Mouse (Mus musculus): ENCODE measurements around the gene Foxo1. TPM values are rescaled to one million over a fixed set of nuclear protein-coding genes. Genes with fewer than 3 reads are reported as not detected.

Foxo1 gene
- polyA plus RNA-seq, 1 experiment from 2014 or later: 6.8 TPM

DNA sequence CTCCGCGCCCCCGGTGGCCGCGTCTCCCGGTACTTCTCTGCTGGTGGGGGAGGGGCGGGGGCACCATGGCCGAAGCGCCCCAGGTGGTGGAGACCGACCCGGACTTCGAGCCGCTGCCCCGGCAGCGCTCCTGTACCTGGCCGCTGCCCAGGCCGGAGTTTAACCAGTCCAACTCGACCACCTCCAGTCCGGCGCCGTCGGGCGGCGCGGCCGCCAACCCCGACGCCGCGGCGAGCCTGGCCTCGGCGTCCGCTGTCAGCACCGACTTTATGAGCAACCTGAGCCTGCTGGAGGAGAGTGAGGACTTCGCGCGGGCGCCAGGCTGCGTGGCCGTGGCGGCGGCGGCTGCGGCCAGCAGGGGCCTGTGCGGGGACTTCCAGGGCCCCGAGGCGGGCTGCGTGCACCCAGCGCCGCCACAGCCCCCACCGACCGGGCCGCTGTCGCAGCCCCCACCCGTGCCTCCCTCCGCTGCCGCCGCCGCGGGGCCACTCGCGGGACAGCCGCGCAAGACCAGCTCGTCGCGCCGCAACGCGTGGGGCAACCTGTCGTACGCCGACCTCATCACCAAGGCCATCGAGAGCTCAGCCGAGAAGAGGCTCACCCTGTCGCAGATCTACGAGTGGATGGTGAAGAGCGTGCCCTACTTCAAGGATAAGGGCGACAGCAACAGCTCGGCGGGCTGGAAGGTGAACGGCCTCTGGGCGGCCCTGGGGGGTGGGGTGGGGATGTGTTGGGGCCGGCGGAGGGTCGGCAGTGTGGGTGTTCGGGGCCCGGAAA, 789 bp downstream of the Foxo1 start:
- H3K4me3 ChIP-seq (replicated peaks): peak overlapping the region; percentile 84
- ATAC-seq (ENCODE audit: insufficient number of reproducible peaks, insufficient read depth, low FRiP score, low TSS enrichment, low read depth): peak; percentile 34; the same call in 1 of the 2 replicates
- WGBS: under 1% methylated on average over 86 of the region's 89 CpGs

DNA sequence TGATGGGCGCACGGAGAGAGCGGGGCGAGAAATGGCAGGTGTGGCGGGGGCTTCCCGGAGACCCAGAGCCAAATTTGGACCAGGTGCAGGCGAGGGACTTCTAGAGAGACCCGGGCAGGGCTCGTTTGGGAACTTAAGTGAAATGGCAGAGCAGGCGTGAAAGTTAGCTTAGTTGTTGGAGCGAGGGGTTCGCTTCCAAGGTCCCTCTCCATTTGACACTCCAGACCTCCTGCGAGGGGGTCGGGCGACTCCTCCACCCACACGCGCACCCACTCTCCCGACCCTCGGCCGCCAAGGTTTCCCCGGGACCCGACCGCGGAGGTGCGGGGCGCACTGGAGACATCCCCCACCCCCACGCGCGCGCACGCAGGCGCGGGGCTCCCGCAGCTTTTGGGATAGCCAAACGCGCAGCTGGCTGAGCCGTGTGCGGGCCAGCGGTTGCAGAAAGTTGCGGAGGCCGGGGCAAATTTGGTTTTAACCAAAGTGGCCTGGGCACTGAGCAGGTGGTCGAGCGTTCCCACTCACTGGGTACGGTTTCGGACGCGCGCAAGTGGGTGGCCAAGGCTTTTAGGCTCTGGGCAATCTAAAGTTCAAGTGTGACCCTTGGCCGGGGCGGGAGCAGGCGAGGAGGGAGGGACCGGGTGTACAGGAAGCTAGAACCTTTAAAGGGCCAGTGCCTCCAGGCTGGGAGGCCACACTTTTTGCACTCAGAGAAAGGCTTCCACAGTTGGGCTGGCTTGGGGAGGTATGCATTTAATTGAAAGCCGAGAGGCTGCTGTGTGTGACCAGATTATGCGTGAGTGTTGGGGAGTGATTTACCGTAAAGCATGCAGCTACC, 1.6 kb downstream of the Foxo1 start:
- Histone ChIP-seq H3K9me3 (no peaks in the 10 kb centered on the region), H3K9ac (replicated peaks) (peak overlapping the region; percentile 84), H3K27me3 (peaks cover 23% of the 10 kb centered on the region), H3K36me3 (no peaks in the 10 kb centered on the region), H3K4me3 (replicated peaks) (peak overlapping the region; percentile 84), H3K4me2 (peak overlapping the region; percentile 99), H3K4me1 (replicated peaks) (peaks cover 29% of the 10 kb centered on the region), H3K27ac (peak overlapping the region; percentile 92)
- 0 out of 2 replicates have a peak, but pooled peaks have one; percentile 12 for ATAC-seq (ENCODE audit: insufficient number of reproducible peaks, insufficient read depth, low FRiP score, low TSS enrichment, low read depth)
- WGBS: under 1% methylated on average over 55 of the region's 55 CpGs

More for the DNA sequence above, 789 bp downstream of the Foxo1 start:
- Histone ChIP-seq H3K36me3 (no peaks in the 10 kb centered on the region), H3K9me3 (no peaks in the 10 kb centered on the region), H3K27ac (peak overlapping the region; percentile 92), H3K4me2 (peak overlapping the region; percentile 99), H3K9ac (replicated peaks) (peak overlapping the region; percentile 84), H3K27me3 (peaks cover 23% of the 10 kb centered on the region), H3K4me1 (replicated peaks) (peaks cover 31% of the 10 kb centered on the region)

DNA sequence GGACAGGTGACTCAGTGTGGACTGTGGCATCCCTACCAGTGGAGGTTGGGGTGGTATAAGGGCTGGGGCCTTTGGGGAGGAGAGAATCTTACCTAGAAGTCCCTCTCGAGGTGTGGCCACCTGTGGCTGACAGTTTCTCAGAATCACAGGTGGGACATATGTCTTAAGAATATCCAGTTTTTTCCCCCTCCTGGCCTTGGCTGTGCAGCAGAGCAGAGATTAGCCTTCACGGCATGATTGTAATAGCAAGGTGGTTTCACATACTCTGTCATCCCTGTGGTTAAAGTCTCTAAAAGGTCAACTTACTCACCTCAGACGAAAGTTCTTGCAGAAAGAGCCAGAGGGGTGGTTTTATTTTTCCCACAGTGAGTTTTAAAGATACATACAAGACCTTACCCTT, 2.4 kb downstream of the Foxo1 start:
- 13% methylated on average over 3 of the region's 3 CpGs for WGBS
- peak overlapping the region; percentile 84; the same call in 1 of the 2 replicates for H3K9ac ChIP-seq (replicated peaks)
- H3K4me1 ChIP-seq (replicated peaks): peaks cover 29% of the 10 kb centered on the region
- H3K4me3 ChIP-seq (replicated peaks): peak overlapping the region; percentile 84
- H3K9me3 ChIP-seq: no peaks in the 10 kb centered on the region
- peaks cover 21% of the 10 kb centered on the region for H3K27me3 ChIP-seq
- no peak for ATAC-seq (ENCODE audit: insufficient number of reproducible peaks, insufficient read depth, low FRiP score, low TSS enrichment, low read depth)
- no peak overlapping the region for H3K27ac ChIP-seq
- H3K4me2 ChIP-seq: peak overlapping the region; percentile 99
- H3K36me3 ChIP-seq: no peaks in the 10 kb centered on the region

GRCm38 (mm10) chr3:52271376-52271775, 3.2 kb downstream of the Foxo1 start:
- H3K36me3 ChIP-seq: no peaks in the 10 kb centered on the region
- H3K27ac ChIP-seq: no peak overlapping the region
- H3K9me3 ChIP-seq: no peaks in the 10 kb centered on the region
- peak overlapping the region; percentile 99; the same call in 1 of the 2 replicates for H3K4me2 ChIP-seq
- H3K4me3 ChIP-seq (replicated peaks): no peak overlapping the region
- WGBS: 64% methylated on average over 5 of the region's 5 CpGs
- H3K27me3 ChIP-seq: peaks cover 12% of the 10 kb centered on the region
- H3K4me1 ChIP-seq (replicated peaks): peaks cover 29% of the 10 kb centered on the region
- no peak for ATAC-seq (ENCODE audit: insufficient number of reproducible peaks, insufficient read depth, low FRiP score, low TSS enrichment, low read depth)
- no peak overlapping the region for H3K9ac ChIP-seq (replicated peaks)

- H3K4me2 ChIP-seq: no peak overlapping the region
- 69% methylated on average over 8 of the region's 8 CpGs for WGBS
- no peak for ATAC-seq (ENCODE audit: insufficient number of reproducible peaks, insufficient read depth, low FRiP score, low TSS enrichment, low read depth)
- H3K27ac ChIP-seq: no peak overlapping the region
- peaks cover 24% of the 10 kb centered on the region for H3K4me1 ChIP-seq (replicated peaks)
- H3K27me3 ChIP-seq: peaks cover 2% of the 10 kb centered on the region; the same call in 1 of the 2 replicates
- H3K9ac ChIP-seq (replicated peaks): no peak overlapping the region
- no peaks in the 10 kb centered on the region for H3K9me3 ChIP-seq
- H3K36me3 ChIP-seq: no peaks in the 10 kb centered on the region
- H3K4me3 ChIP-seq (replicated peaks): no peak overlapping the region
These were observed 4.3 kb downstream of the Foxo1 start for GRCm38 (mm10) chr3:52272376-52272865.

DNA sequence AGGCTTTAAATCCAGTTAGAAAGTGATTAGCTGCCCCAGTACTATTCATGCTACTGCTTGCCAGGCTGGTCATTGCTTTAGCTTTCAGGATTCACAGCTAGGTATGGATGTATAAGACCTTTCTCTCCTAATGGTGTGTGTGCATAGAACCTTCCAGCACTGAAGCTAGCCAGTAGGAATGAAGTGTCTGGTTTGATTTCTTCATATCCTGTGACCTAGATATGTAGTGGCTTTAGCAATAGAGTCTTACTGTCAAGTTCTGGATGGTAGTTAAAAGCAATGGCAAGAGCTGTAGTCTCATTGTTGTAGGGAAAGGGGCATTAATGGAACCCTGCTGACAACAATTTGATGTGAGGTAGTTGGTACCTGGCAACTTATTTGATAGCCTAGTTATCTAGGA, 6.3 kb downstream of the Foxo1 start:
- no peak overlapping the region for H3K9ac ChIP-seq (replicated peaks)
- H3K27ac ChIP-seq: no peak overlapping the region
- no peaks in the 10 kb centered on the region for H3K36me3 ChIP-seq
- no peak overlapping the region for H3K4me3 ChIP-seq (replicated peaks)
- H3K27me3 ChIP-seq: no peaks in the 10 kb centered on the region
- H3K4me1 ChIP-seq (replicated peaks): peaks cover 21% of the 10 kb centered on the region
- no peaks in the 10 kb centered on the region for H3K9me3 ChIP-seq
- no peak for ATAC-seq (ENCODE audit: insufficient number of reproducible peaks, insufficient read depth, low FRiP score, low TSS enrichment, low read depth)
- no peak overlapping the region for H3K4me2 ChIP-seq

- H3K27ac ChIP-seq: no peak overlapping the region
- no peaks in the 10 kb centered on the region for H3K9me3 ChIP-seq
- no peak overlapping the region for H3K4me3 ChIP-seq (replicated peaks)
- no peak for ATAC-seq (ENCODE audit: insufficient number of reproducible peaks, insufficient read depth, low FRiP score, low TSS enrichment, low read depth)
- H3K27me3 ChIP-seq: no peaks in the 10 kb centered on the region
- no peak overlapping the region for H3K9ac ChIP-seq (replicated peaks)
- no peak overlapping the region for H3K4me2 ChIP-seq
- no peaks in the 10 kb centered on the region for H3K36me3 ChIP-seq
- WGBS: 89% methylated on average over 9 of the region's 9 CpGs
- peaks cover 20% of the 10 kb centered on the region for H3K4me1 ChIP-seq (replicated peaks)
These were observed 7.0 kb downstream of the Foxo1 start for GRCm38 (mm10) chr3:52275037-52275555.

GRCm38 (mm10) chr3:52280681-52281080, 12.5 kb downstream of the Foxo1 start:
- H3K4me1 ChIP-seq (replicated peaks): no peaks in the 10 kb centered on the region; the same call in 1 of the 2 replicates
- H3K9me3 ChIP-seq: no peaks in the 10 kb centered on the region
- ATAC-seq (ENCODE audit: insufficient number of reproducible peaks, insufficient read depth, low FRiP score, low TSS enrichment, low read depth): no peak
- no peak overlapping the region for H3K4me3 ChIP-seq (replicated peaks)
- H3K4me2 ChIP-seq: no peak overlapping the region
- no peak overlapping the region for H3K27ac ChIP-seq
- no peaks in the 10 kb centered on the region for H3K27me3 ChIP-seq
- no peaks in the 10 kb centered on the region for H3K36me3 ChIP-seq
- H3K9ac ChIP-seq (replicated peaks): no peak overlapping the region
- WGBS: 84% methylated on average over 1 of the region's 1 CpGs

DNA sequence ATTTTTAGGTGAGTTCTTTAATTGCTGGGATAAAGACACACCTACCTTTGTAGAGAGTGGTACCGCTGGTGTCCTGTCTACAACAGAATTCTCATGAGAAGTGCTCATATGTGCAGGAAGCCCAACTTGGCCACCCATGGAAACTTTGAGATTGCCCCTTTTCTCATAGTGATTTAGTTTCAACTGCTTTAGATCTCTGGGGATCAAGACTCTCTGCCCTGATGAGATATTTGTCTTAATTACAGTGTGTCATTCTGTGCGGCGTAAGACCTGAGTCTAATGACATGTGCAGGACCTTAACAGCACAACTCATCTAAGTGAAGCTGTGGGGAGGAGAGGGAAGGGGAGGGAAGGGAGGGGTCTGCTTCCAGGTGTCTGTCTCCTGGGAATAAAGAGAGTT, 13.7 kb downstream of the Foxo1 start:
- H3K27me3 ChIP-seq: no peaks in the 10 kb centered on the region
- ATAC-seq (ENCODE audit: insufficient number of reproducible peaks, insufficient read depth, low FRiP score, low TSS enrichment, low read depth): no peak
- no peak overlapping the region for H3K9ac ChIP-seq (replicated peaks)

DNA sequence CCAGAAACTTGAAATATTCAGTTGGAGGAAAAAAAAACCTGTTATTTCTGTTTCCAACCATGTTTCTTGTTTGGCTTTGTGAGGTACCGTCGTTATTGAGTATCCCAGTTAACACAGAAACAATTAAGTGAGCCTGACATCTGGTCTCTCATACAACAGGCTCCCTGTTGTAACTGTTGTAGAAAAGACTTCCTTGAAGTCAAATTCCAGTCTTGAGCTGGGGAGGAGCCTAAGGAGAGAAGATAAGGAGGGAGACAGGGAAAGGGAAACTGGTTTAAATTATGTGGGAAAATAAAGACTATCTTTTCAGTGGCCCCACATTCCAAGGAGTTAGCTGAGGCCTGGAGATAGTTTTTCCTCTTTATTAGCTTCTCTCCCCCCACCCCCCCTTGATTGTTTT, 14.2 kb downstream of the Foxo1 start:
- Histone ChIP-seq H3K9me3 (no peaks in the 10 kb centered on the region), H3K4me2 (no peak overlapping the region), H3K27me3 (no peaks in the 10 kb centered on the region), H3K9ac (replicated peaks) (no peak overlapping the region), H3K4me1 (replicated peaks) (no peaks in the 10 kb centered on the region; the same call in 1 of the 2 replicates), H3K4me3 (replicated peaks) (no peak overlapping the region), H3K36me3 (no peaks in the 10 kb centered on the region), H3K27ac (no peak overlapping the region)
- ATAC-seq (ENCODE audit: insufficient number of reproducible peaks, insufficient read depth, low FRiP score, low TSS enrichment, low read depth): no peak
- 11% methylated on average over 2 of the region's 2 CpGs for WGBS

More for the DNA sequence above, 13.7 kb downstream of the Foxo1 start:
- H3K4me1 ChIP-seq (replicated peaks): no peaks in the 10 kb centered on the region; the same call in 1 of the 2 replicates
- no peak overlapping the region for H3K4me2 ChIP-seq
- H3K9me3 ChIP-seq: no peaks in the 10 kb centered on the region
- WGBS: 44% methylated on average over 3 of the region's 3 CpGs
- no peak overlapping the region for H3K27ac ChIP-seq
- H3K36me3 ChIP-seq: no peaks in the 10 kb centered on the region
- no peak overlapping the region for H3K4me3 ChIP-seq (replicated peaks)

GRCm38 (mm10) chr3:52283521-52283920, 15.4 kb downstream of the Foxo1 start:
- H3K4me2 ChIP-seq: no peak overlapping the region
- no peak for ATAC-seq (ENCODE audit: insufficient number of reproducible peaks, insufficient read depth, low FRiP score, low TSS enrichment, low read depth)
- WGBS: 89% methylated on average over 6 of the region's 6 CpGs
- H3K4me1 ChIP-seq (replicated peaks): no peaks in the 10 kb centered on the region; the same call in 1 of the 2 replicates
- H3K9me3 ChIP-seq: no peaks in the 10 kb centered on the region
- H3K36me3 ChIP-seq: no peaks in the 10 kb centered on the region
- no peaks in the 10 kb centered on the region for H3K27me3 ChIP-seq
- H3K27ac ChIP-seq: no peak overlapping the region
- no peak overlapping the region for H3K9ac ChIP-seq (replicated peaks)
- no peak overlapping the region for H3K4me3 ChIP-seq (replicated peaks)
